12 mouse cellular contexts compared by ENCODE assay signal in genomic region chr14:79837101-79837500, GRCm38 (mm10).
"Had no signal": no experiment of that assay in that cellular context is flagged by ENCODE, and none has a peak within 500 bp of the region (broad histone marks: within the 10 kb centered on the region; RNA-seq: fewer than 3 reads in every experiment).

No protein-coding gene starts in this region.

- H3K4me3 ChIP-seq: limb, embryonic 13.5 days; neural tube, embryonic 13.5 days; stomach, embryonic 15.5 days had no signal

- DNase-seq: kidney, adult 18-20 months; kidney, postnatal 36 days; left cerebral cortex, postnatal 4 days; lung, adult 18-20 months; right cerebral cortex, postnatal 14 days; thymus, adult 2 months; thymus, postnatal 25 days had no signal

- H3K36me3 ChIP-seq: limb, embryonic 13.5 days; neural tube, embryonic 13.5 days; stomach, embryonic 15.5 days had no signal

- H3K4me1 ChIP-seq: limb, embryonic 13.5 days; stomach, embryonic 15.5 days had no signal

- H3K9ac ChIP-seq: limb, embryonic 13.5 days; liver, embryonic 14.5 days; neural tube, embryonic 13.5 days; stomach, embryonic 15.5 days had no signal

- H3K27me3 ChIP-seq: neural tube, embryonic 13.5 days; stomach, embryonic 15.5 days had no signal

- H3K9me3 ChIP-seq: limb, embryonic 13.5 days; neural tube, embryonic 13.5 days; stomach, embryonic 15.5 days had no signal

- H3K27ac ChIP-seq: hindbrain, postnatal 0 days; limb, embryonic 13.5 days; liver, embryonic 14.5 days; neural tube, embryonic 13.5 days; stomach, embryonic 15.5 days had no signal

- ATAC-seq: hindbrain, postnatal 0 days had no signal

- H3K4me2 ChIP-seq: limb, embryonic 13.5 days; neural tube, embryonic 13.5 days; stomach, embryonic 15.5 days had no signal
